Mouse (Mus musculus): ENCODE measurements around the gene Ros1.
A peak's percentile ranks its signal among the peaks of the same experiment; 100 is the strongest.

Gene Ros1

GRCm38 (mm10) chr10:52194957-52195852 lies at the start of gene Ros1:
Gene Ros1, minus strand, starts transcription at chr10:52195244.
- no peak for DNase-seq (ENCODE audit: low read depth)

GRCm38 (mm10) chr10:52242680-52243323 lies 47.8 kb upstream of the Ros1 start:
- DNase-seq (ENCODE audit: low read depth) = no peak

GRCm38 (mm10) chr10:52242015-52242414 lies 47.0 kb upstream of the Ros1 start:
- DNase-seq (ENCODE audit: low read depth) = no peak

GRCm38 (mm10) chr10:52235461-52235860 lies 40.4 kb upstream of the Ros1 start:
- DNase-seq (ENCODE audit: low read depth) = no peak

GRCm38 (mm10) chr10:52234654-52234981 lies 39.6 kb upstream of the Ros1 start:
- DNase-seq (ENCODE audit: low read depth) = no peak

- DNase-seq (ENCODE audit: low read depth) = no peak
These were observed 39.1 kb upstream of the Ros1 start for GRCm38 (mm10) chr10:52233969-52234653.

- peak; percentile 24 for DNase-seq (ENCODE audit: low read depth)
These were observed 38.4 kb upstream of the Ros1 start, which contains the start of gene Dcbld1 for GRCm38 (mm10) chr10:52233301-52233968. Gene Dcbld1, plus strand, starts transcription at chr10:52233619.

- DNase-seq (ENCODE audit: low read depth) = peak; percentile 7
These were observed 37.4 kb upstream of the Ros1 start for GRCm38 (mm10) chr10:52232196-52233176.

GRCm38 (mm10) chr10:52219600-52219999 lies 24.6 kb upstream of the Ros1 start:
- DNase-seq (ENCODE audit: low read depth) = no peak

GRCm38 (mm10) chr10:52217564-52217934 lies 22.5 kb upstream of the Ros1 start:
- DNase-seq (ENCODE audit: low read depth) = no peak

- peak; percentile 25 for DNase-seq (ENCODE audit: low read depth)
These were observed 21.9 kb upstream of the Ros1 start for GRCm38 (mm10) chr10:52216797-52217563.

- no peak for DNase-seq (ENCODE audit: low read depth)
These were observed 20.3 kb upstream of the Ros1 start for GRCm38 (mm10) chr10:52215267-52215818.

GRCm38 (mm10) chr10:52204006-52204405 lies 9.0 kb upstream of the Ros1 start:
- no peak for DNase-seq (ENCODE audit: low read depth)

GRCm38 (mm10) chr10:52185900-52186299 lies 9.1 kb downstream of the Ros1 start:
- DNase-seq (ENCODE audit: low read depth) = no peak

- no peak for DNase-seq (ENCODE audit: low read depth)
These were observed 12.2 kb downstream of the Ros1 start for GRCm38 (mm10) chr10:52182878-52183277.

- DNase-seq (ENCODE audit: low read depth) = no peak
These were observed 20.7 kb downstream of the Ros1 start for GRCm38 (mm10) chr10:52174376-52174775.

- no peak for DNase-seq (ENCODE audit: low read depth)
These were observed 24.6 kb downstream of the Ros1 start for GRCm38 (mm10) chr10:52170489-52170888.

- no peak for DNase-seq (ENCODE audit: low read depth)
These were observed 25.2 kb downstream of the Ros1 start for GRCm38 (mm10) chr10:52169841-52170240.

GRCm38 (mm10) chr10:52165376-52165775 lies 29.7 kb downstream of the Ros1 start:
- DNase-seq (ENCODE audit: low read depth) = no peak

GRCm38 (mm10) chr10:52160604-52161003 lies 34.4 kb downstream of the Ros1 start:
- no peak for DNase-seq (ENCODE audit: low read depth)

All from naive thymus-derived CD4-positive, alpha-beta T cell, adult 2 months (primary cell).